Mouse (Mus musculus): ENCODE results near the gene Minos1. TPM values are rescaled to one million over a fixed set of nuclear protein-coding genes. Genes with fewer than 3 reads are reported as not detected.

Minos1 gene
- polyA plus RNA-seq, 1 experiment from 2014 or later = 362 TPM

- 62% methylated on average over 9 of the region's 9 CpGs for WGBS
- no peak for DNase-seq (ENCODE audit: low spot score)
Measured at GRCm38 (mm10) chr4:139088982-139089671, 41.8 kb downstream of the Minos1 start.

DNA sequence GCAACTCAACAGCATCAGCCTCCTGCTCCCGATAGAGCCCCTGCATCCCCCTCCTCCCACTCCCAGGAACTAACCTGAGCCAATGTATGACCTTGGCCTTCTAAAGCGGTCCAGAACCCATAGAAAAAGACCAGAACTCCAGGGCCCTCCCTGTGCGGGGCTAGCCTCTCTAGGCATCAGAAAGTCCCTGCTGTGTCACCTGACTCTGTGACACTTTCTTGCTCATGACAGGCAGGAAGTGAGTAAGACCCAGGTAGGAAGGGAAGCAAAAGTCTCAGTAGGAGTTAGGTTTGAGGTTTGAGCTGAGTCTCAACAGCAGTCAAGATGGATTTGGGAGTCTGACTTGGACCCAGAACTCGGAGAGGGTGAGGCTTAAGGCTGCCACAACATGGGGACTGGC lies 43.9 kb downstream of the Minos1 start:
- Histone ChIP-seq H3K27me3 (ENCODE audit: low read depth, poor library complexity, severe bottlenecking) (peaks cover 64% of the 10 kb centered on the region), H3K36me3 (no peaks in the 10 kb centered on the region), H3K4me1 (peaks cover 36% of the 10 kb centered on the region), H3K4me3 (no peak overlapping the region), H3K9me3 (replicated peaks) (no peaks in the 10 kb centered on the region), H3K27ac (replicated peaks) (no peak overlapping the region)
- WGBS = 76% methylated on average over 4 of the region's 4 CpGs
- no peak for DNase-seq (ENCODE audit: low spot score)

More at GRCm38 (mm10) chr4:139088982-139089671, 41.8 kb downstream of the Minos1 start:
- H3K27me3 ChIP-seq (ENCODE audit: low read depth, poor library complexity, severe bottlenecking) = peaks cover 84% of the 10 kb centered on the region
- H3K36me3 ChIP-seq = no peaks in the 10 kb centered on the region
- peaks cover 32% of the 10 kb centered on the region for H3K4me1 ChIP-seq
- no peak overlapping the region for H3K4me3 ChIP-seq
- no peaks in the 10 kb centered on the region for H3K9me3 ChIP-seq (replicated peaks)
- no peak overlapping the region for H3K27ac ChIP-seq (replicated peaks)

DNA sequence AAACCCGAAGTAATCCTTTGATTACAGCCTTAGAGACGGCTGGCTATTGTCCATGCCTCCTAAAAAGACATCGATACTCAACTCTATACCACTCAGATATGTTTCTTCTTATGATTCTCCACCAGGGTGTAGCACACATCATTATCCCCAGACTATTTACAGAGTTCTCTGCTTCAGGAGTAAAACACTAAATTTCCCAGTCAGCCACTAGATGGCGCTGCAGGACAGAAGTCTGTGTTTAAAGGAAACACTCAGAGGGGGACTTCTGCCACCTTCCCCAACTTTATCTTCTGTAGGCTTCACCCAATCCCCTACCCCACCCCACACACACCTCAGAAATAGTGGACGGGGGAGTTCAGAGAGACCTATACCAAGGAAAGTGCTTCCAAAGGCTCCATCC lies 44.9 kb downstream of the Minos1 start:
- Histone ChIP-seq H3K36me3 (no peaks in the 10 kb centered on the region), H3K9me3 (replicated peaks) (no peaks in the 10 kb centered on the region), H3K4me1 (peaks cover 32% of the 10 kb centered on the region), H3K27me3 (ENCODE audit: low read depth, poor library complexity, severe bottlenecking) (peaks cover 55% of the 10 kb centered on the region), H3K27ac (replicated peaks) (no peak overlapping the region), H3K4me3 (no peak overlapping the region)
- 28% methylated on average over 5 of the region's 5 CpGs for WGBS
- DNase-seq (ENCODE audit: low spot score) = peak; percentile 81

- peaks cover 26% of the 10 kb centered on the region for H3K4me1 ChIP-seq
- H3K9me3 ChIP-seq (replicated peaks) = no peaks in the 10 kb centered on the region
- no peak overlapping the region for H3K4me3 ChIP-seq
- H3K36me3 ChIP-seq = no peaks in the 10 kb centered on the region
- no peak for DNase-seq (ENCODE audit: low spot score)
- 79% methylated on average over 11 of the region's 11 CpGs for WGBS
- H3K27me3 ChIP-seq (ENCODE audit: low read depth, poor library complexity, severe bottlenecking) = peaks cover 48% of the 10 kb centered on the region
- H3K27ac ChIP-seq (replicated peaks) = no peak overlapping the region
Measured at GRCm38 (mm10) chr4:139085337-139085736, 45.6 kb downstream of the Minos1 start.

GRCm38 (mm10) chr4:139082790-139083564 lies 47.9 kb downstream of the Minos1 start:
- no peaks in the 10 kb centered on the region for H3K9me3 ChIP-seq (replicated peaks)
- no peaks in the 10 kb centered on the region for H3K36me3 ChIP-seq
- peaks cover 31% of the 10 kb centered on the region for H3K27me3 ChIP-seq (ENCODE audit: low read depth, poor library complexity, severe bottlenecking)
- peak overlapping the region; percentile 30 for H3K4me3 ChIP-seq
- H3K4me1 ChIP-seq = peaks cover 23% of the 10 kb centered on the region
- 39% methylated on average over 12 of the region's 12 CpGs for WGBS
- H3K27ac ChIP-seq (replicated peaks) = peak overlapping the region; percentile 79
- peak; percentile 72 for DNase-seq (ENCODE audit: low spot score)

DNA sequence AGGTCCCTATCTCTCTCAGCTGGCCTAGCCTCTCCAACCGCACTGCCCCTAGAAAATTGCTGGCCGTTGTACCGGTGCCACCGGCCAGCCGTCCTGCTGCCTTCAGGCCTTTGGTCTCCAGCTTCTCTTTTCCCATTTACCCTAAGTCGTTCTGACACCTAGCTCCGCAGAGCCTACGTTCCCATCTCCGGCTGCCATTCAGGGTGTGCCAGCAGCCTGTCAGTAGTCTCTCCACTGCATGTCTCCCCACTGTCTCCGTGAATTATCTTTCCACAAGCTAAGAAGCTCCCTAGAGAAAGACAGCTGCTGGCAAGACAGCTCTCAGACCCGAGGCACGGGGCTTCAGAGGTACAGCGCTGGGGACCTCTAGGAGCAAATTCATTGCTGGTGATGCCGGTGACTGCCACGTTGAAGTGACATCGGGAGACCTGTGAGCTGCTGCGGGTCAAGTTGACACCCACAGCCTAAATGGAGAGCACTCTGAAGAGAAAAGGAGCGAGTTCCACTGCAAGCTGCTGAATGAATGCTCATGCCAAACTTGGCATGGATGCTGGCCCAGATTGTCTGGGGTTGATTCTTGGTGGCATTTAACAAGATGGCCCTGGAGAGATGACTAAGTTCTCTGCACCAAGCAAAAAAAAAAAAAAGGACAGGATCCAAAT lies 49.5 kb downstream of the Minos1 start:
- Histone ChIP-seq H3K36me3 (no peaks in the 10 kb centered on the region), H3K27me3 (ENCODE audit: low read depth, poor library complexity, severe bottlenecking) (peaks cover 35% of the 10 kb centered on the region), H3K27ac (replicated peaks) (no peak overlapping the region), H3K4me3 (no peak overlapping the region), H3K4me1 (peaks cover 23% of the 10 kb centered on the region), H3K9me3 (replicated peaks) (no peaks in the 10 kb centered on the region)
- 83% methylated on average over 18 of the region's 18 CpGs for WGBS
- no peak for DNase-seq (ENCODE audit: low spot score)

- Histone ChIP-seq H3K27me3 (ENCODE audit: low read depth, poor library complexity, severe bottlenecking) (peaks cover 44% of the 10 kb centered on the region), H3K4me1 (peaks cover 28% of the 10 kb centered on the region), H3K27ac (replicated peaks) (no peak overlapping the region), H3K36me3 (no peaks in the 10 kb centered on the region), H3K4me3 (no peak overlapping the region), H3K9me3 (replicated peaks) (no peaks in the 10 kb centered on the region)
- WGBS = 92% methylated on average over 7 of the region's 7 CpGs
- DNase-seq (ENCODE audit: low spot score) = no peak
Measured at GRCm38 (mm10) chr4:139080259-139080658, 50.7 kb downstream of the Minos1 start.

- Histone ChIP-seq H3K27me3 (ENCODE audit: low read depth, poor library complexity, severe bottlenecking) (peaks cover 45% of the 10 kb centered on the region), H3K4me3 (no peak overlapping the region)
Measured at GRCm38 (mm10) chr4:139079439-139079838, 51.5 kb downstream of the Minos1 start.

DNA sequence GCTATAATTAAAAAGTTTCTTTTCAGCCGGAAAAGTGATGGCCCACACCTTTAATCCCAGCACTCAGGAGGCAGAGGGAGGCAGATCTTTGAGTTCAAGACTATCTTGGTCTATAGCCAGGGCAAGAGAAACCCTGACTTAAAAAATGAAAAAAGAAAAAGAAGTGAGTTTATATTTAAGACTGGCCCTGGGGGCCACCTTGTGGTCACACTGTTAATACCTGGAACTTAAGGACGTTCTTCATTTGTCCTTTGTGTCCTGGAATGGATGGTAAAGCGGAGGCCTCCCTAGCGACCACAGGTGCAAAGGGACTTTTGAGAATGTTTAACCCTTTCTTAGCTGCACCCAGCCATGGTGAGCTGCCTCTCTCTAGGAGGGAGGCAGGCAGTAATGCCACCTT lies 52.2 kb downstream of the Minos1 start:
- WGBS = 23% methylated on average over 4 of the region's 4 CpGs

More at GRCm38 (mm10) chr4:139079439-139079838, 51.5 kb downstream of the Minos1 start:
- Histone ChIP-seq H3K9me3 (replicated peaks) (no peaks in the 10 kb centered on the region), H3K27ac (replicated peaks) (no peak overlapping the region), H3K4me1 (peaks cover 36% of the 10 kb centered on the region), H3K36me3 (no peaks in the 10 kb centered on the region)
- DNase-seq (ENCODE audit: low spot score) = no peak
- 85% methylated on average over 11 of the region's 11 CpGs for WGBS

DNA sequence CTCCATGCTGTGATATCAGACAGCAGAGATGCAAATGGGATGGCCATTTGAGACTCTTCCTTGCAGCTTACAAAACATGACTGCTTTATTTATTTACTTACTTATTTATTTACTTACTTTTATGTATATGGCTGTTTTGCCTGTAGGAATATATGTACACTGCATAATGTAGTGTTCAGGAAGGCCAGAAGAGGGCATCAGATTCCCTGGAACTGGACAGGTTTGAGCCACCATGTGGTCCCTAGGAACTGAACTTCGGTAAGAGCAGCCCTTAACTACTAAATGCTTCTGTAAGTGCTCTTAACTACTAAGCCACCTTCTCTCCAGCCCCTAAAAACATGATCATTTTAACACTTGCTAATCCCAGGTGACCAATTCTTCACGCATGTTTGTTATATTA lies 52.6 kb downstream of the Minos1 start:
- no peak overlapping the region for H3K4me3 ChIP-seq
- H3K27me3 ChIP-seq (ENCODE audit: low read depth, poor library complexity, severe bottlenecking) = peaks cover 52% of the 10 kb centered on the region
- no peaks in the 10 kb centered on the region for H3K9me3 ChIP-seq (replicated peaks)
- DNase-seq (ENCODE audit: low spot score) = no peak
- no peaks in the 10 kb centered on the region for H3K36me3 ChIP-seq
- 50% methylated on average over 2 of the region's 2 CpGs for WGBS
- H3K4me1 ChIP-seq = peaks cover 38% of the 10 kb centered on the region
- no peak overlapping the region for H3K27ac ChIP-seq (replicated peaks)

More for the DNA sequence above, 52.2 kb downstream of the Minos1 start:
- Histone ChIP-seq H3K27ac (replicated peaks) (no peak overlapping the region), H3K9me3 (replicated peaks) (no peaks in the 10 kb centered on the region), H3K4me3 (no peak overlapping the region), H3K36me3 (no peaks in the 10 kb centered on the region), H3K4me1 (peaks cover 42% of the 10 kb centered on the region), H3K27me3 (ENCODE audit: low read depth, poor library complexity, severe bottlenecking) (peaks cover 48% of the 10 kb centered on the region)
- DNase-seq (ENCODE audit: low spot score) = no peak

GRCm38 (mm10) chr4:139075915-139076314 lies 55.0 kb downstream of the Minos1 start:
- 16% methylated on average over 5 of the region's 5 CpGs for WGBS
- DNase-seq (ENCODE audit: low spot score) = no peak
- no peak overlapping the region for H3K27ac ChIP-seq (replicated peaks)
- H3K27me3 ChIP-seq (ENCODE audit: low read depth, poor library complexity, severe bottlenecking) = peaks cover 71% of the 10 kb centered on the region
- no peaks in the 10 kb centered on the region for H3K36me3 ChIP-seq
- peak overlapping the region; percentile 62 for H3K4me3 ChIP-seq
- no peaks in the 10 kb centered on the region for H3K9me3 ChIP-seq (replicated peaks)
- peaks cover 19% of the 10 kb centered on the region for H3K4me1 ChIP-seq

DNA sequence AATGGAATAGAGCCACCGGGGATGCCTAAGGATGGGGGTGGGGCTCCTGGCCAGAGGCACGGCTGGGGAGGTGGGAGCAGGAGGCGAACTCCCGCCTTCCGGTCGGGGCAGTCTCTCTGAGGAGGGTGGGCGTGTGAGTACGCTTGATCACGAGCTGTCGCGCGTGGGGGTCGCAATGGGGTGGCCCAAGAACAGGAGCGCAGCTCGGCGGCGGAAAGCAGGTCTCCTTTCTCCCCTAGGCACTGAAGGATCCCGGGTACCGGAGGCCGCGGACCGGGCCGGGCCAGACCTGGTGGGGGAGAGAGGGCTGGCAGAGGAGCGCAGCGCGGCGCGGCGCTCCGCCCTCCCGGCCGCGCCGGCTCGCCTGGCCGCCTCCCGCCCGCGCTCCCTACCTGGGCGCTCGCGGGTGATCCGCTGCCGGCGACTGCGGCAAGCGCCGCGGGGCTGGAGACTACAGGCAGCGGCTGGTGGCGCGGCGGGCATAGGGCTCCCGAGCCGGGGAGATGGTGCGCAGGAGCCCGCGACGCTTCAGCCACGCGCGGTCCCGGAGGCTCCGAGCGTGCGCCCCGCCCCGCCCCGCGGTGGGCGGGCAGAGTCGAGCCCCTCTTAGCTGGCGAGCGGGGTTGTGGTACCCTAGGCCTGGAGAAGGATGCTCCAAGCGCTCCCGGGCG lies 55.7 kb downstream of the Minos1 start, which contains the start of gene Htr6:
Gene Htr6 (minus strand): TSS at position 530 of the 671 bp plus-strand sequence.
- under 1% methylated on average over 75 of the region's 77 CpGs for WGBS
- DNase-seq (ENCODE audit: low spot score) = no peak
- Histone ChIP-seq H3K4me1 (peaks cover 19% of the 10 kb centered on the region), H3K27me3 (ENCODE audit: low read depth, poor library complexity, severe bottlenecking) (peaks cover 74% of the 10 kb centered on the region), H3K4me3 (peak within 1 kb of the TSS; percentile 62), H3K36me3 (no peaks in the 10 kb centered on the region), H3K27ac (replicated peaks) (0 out of 2 replicates have a peak within 1 kb of the TSS, but pooled peaks have one; percentile 42), H3K9me3 (replicated peaks) (no peaks in the 10 kb centered on the region)

All from midbrain, embryonic 10.5 days (tissue).